Mouse (Mus musculus) ES-E14 (cell line): ENCODE data around the gene Cfi.

ENCODE experiments used
- CHD2 ChIP-seq: IDR thresholded peaks from 2 replicates; pipeline ENCODE4 v1.6.1; 2014; ENCODE audit warnings: mild to moderate bottlenecking, low read depth, low read length, inconsistent platforms
- ZC3H11A ChIP-seq: IDR thresholded peaks from 2 replicates; pipeline ENCODE4 v1.6.1; 2012; ENCODE audit warnings: low read depth, mild to moderate bottlenecking, inconsistent platforms, low read length, borderline replicate concordance
- ZNF384 ChIP-seq: IDR thresholded peaks from 2 replicates; pipeline ENCODE4 v1.6.1; 2012; ENCODE audit warnings: low read depth, low read length, inconsistent platforms

- no peak for TF ChIP-seq ZNF384
- TF ChIP-seq CHD2: no peak
- no peak for TF ChIP-seq ZC3H11A
Measured at GRCm38 (mm10) chr3:129892003-129892402, 56.3 kb downstream of the Cfi start.
